Mouse (Mus musculus): ENCODE measurements at regions not wholly inside any gene's neighbourhood (a gene's known extent, or its start where the extent isn't known, plus 50 kb on each side); places are given as distances from the start of the nearest gene placed in this dataset.

DNA sequence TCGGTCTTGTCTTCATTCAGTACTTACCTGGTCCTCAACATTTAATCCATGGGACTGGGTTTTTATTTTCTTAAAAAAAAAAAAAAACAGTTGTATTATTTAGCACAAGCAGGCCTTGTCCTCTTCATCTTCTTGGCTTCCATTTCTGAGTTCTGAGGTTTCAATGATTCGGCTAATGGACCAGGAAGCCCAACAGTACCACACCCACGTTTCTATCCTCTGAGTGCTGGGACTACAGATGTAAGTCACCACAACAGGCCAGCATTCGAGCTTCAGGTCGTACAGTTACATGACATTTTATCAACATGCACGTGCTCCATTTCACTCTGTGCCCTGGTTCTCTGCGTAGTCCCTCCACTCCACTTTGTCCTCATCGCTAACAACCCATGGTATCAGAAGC lies 80.7 kb upstream of the 1700025G04Rik start:
- DNase-seq (ENCODE audit: extremely low spot score in 1 of 2, low spot score in 1 of 2), result no peak

DNA sequence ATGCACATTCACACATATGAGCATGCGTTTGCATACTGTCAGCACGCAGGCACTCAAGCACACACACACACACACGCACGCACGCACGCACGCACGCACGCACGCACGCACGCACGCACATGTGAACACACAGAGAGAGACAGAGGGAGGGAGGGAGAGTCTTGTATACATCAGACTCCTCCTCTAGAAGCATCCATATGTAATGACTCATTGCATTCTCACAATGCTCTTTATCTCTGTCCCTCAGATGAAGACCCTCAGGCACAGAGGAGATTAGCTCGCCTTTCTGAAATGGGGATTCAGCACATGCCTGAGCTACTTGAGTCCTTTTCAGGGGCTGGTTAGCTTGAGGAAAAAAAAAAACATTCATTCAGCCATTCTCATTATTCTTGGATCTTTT lies 79.6 kb upstream of the 1700025G04Rik start:
- DNase-seq (ENCODE audit: extremely low spot score in 1 of 2, low spot score in 1 of 2), result no peak

DNA sequence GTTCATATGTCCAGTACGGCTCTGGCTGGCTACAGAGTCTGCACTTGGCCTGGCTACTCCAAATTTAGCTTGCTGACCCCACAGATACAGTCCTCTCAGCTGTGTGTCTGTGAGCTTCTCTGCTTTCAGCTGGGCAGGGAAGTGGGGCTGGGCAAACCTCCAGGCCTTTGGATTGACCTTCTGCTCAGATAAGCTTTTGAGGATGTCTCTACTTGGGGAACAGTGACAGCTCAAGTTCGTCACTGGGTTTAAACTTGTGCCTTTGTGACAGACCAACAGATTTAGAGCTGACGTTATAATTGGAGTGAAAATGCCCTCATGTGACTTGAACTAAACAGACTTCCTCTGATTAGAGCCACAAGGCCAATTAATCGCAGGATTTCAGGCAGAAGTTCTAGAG lies 78.4 kb upstream of the 1700025G04Rik start:
- DNase-seq (ENCODE audit: extremely low spot score in 1 of 2, low spot score in 1 of 2), result peak in 1 of 2 experiments; percentile 20

DNA sequence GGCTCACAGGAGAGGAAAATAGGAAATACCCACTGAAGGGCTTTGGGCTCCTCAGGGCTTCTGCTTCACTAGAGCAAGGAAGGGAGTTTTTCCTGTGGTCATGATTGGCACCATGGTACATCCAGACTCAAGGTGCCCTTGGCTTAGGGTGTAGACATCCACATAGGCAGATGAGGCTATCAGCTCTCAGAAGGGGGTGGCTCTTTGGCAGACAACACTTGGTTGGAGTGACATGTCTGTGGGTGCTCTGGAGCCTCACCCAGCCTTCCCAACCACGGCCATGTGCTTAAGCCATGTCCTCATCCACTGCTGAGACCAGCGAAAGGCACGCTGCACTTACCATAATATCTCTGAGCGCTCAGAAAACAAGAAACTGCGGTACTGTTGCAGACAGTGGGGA lies 77.8 kb upstream of the 1700025G04Rik start:
- no peak for DNase-seq (ENCODE audit: extremely low spot score in 1 of 2, low spot score in 1 of 2)

DNA sequence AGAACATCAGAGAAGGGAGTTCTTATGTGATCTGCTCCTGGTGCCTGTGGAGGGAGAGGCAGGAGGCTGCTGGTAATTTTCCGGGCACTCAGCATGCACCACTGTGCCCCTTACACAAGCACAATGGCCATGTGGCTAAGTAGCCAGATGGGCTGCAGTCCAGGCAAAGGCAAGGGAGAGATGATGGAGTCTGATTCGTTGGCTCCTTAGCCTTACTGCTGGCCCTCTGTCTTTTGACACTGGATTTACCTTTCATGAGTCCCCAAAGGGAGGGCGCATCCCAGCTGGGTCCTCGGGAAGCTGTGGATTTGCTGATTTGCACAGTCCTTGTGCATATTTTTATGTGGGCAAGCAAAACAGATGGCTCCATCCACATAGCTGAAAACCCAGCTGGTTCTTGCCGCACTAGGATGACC lies 75.6 kb upstream of the 1700025G04Rik start:
- DNase-seq (ENCODE audit: extremely low spot score in 1 of 2, low spot score in 1 of 2), result peak; percentile 13 to 42

DNA sequence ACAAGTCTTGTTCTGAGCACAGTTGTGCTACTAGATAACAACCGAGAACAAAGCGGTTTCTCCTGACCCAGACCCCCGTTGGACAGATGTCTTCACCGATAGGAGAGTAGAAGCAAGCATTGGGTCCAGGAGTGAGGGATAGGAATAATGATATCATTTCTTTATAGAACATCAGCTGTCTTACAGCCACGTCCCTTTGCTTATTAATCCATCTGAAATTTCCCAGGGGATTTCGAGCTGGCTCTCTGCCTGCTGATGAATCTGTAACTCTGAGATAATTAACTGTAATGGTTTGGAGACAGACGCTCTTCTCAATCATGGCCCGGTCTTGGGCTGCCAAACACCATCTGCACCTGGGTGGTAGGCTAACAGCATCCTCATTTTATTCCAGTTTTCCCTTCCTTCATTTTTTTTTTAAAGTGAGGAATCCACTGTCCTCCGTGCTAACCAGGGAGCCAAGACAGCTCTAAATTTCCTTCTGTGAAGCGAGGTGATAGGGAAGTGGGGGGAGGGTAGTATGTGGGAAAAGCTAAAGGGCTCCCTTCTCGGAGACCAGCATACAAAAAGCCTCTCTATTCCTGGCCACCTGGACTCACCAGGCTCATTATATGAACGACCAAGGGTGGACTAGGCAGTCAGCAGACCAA lies 75.0 kb upstream of the 1700025G04Rik start:
- DNase-seq (ENCODE audit: extremely low spot score in 1 of 2, low spot score in 1 of 2), result no peak

DNA sequence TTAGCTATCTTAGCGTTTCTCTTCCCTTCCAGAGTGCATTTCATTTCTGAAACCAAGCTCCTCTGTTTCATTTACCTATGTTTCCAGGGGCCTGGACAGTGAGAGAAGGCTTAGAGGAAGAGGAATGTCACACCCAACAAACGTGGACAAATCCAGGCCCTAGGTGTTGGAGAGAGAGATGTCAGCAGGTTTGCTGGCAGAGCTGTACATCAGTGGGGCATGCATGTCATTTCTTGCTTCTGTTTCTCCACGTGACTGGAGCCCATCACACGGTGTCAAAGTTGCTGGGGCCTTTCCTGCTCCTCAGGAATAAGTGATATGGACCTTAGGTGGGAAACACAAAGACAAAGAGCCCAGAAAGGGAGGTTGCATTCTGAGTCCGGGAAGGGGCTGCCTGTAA lies 74.3 kb upstream of the 1700025G04Rik start:
- DNase-seq (ENCODE audit: extremely low spot score in 1 of 2, low spot score in 1 of 2), result no peak

DNA sequence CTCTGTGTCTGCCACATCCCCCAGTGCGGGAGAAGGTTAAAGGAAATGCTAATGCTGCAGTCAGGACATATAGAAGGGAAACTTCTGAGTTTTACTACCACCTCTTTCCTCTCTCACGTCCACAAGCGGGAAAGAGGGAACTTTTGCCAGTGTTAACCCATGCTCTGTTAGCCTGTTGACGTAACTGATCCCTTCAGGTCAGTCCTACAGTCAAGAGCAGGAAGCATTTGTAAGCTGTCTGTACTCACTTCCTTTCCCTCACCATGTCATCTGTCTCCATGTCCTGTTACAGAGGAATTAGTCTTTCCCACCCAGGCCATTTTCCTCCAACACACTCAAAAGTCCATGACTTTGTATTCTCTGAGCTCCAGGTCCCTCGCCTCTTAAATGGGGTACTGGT lies 62.5 kb upstream of the 1700025G04Rik start:
- no peak for DNase-seq (ENCODE audit: extremely low spot score in 1 of 2, low spot score in 1 of 2)

DNA sequence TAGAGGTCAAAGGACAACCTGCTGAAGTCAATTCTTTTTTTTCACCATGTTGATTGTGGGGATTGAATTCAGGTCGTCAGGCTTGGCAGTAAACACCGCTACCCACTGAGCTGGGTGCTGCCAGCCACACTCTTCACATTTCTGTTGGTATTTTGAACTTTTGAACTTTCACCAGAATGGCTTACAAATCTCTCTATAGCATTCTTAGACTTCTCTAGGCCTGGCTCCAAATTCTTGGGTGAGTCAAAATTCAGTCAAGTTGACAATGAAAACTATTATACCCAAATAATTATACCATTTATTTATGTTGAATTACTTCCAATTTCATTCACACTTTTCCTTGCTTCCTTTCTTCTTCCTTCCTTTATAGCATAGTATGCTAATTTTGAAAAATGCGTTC lies 58.8 kb upstream of the 1700025G04Rik start:
- no peak for DNase-seq (ENCODE audit: extremely low spot score in 1 of 2, low spot score in 1 of 2)

DNA sequence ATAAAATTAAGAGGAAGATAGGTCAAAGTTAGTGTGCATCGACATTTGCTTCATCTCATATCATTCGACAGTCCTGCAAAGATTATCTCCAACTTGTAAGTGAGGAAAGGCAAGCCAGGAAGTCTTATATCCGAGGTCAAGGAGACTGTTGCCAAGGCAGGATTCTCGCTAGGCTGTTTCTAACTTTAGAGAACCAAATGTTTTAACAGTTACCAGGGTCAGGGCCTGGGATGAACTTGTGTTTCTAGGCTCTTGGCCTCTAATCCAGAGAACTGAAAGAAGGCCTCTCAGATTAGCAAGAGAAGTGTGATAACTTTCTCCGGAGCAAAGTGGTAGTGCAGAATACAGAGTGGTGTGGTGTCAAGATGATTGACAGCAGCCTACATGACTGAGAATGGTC lies 50.2 kb upstream of the 1700025G04Rik start:
- DNase-seq (ENCODE audit: extremely low spot score in 1 of 2, low spot score in 1 of 2), result no peak

Data from frontal cortex, adult 2 months (tissue).